Mouse (Mus musculus): ENCODE results near the gene Zbtb40. TPM values are rescaled to one million over a fixed set of nuclear protein-coding genes. Genes with fewer than 3 reads are reported as not detected.

Gene Zbtb40
- polyA plus RNA-seq, 1 experiment from 2014 or later = 1.0 TPM

- no peaks in the 10 kb centered on the region for H3K9me3 ChIP-seq (replicated peaks)
- H3K4me3 ChIP-seq (replicated peaks) = no peak overlapping the region
- WGBS (ENCODE audit: insufficient replicate concordance) = 42% methylated on average over 3 of the region's 3 CpGs
- no peaks in the 10 kb centered on the region for H3K4me1 ChIP-seq (replicated peaks)
- H3K4me2 ChIP-seq = no peak overlapping the region
- no peak overlapping the region for H3K9ac ChIP-seq
- H3K27ac ChIP-seq (replicated peaks) = no peak overlapping the region
- no peaks in the 10 kb centered on the region for H3K36me3 ChIP-seq (replicated peaks)
- H3K27me3 ChIP-seq = peaks cover 46% of the 10 kb centered on the region; the same call in 1 of the 2 replicates
- no peak for ATAC-seq (ENCODE audit: insufficient read depth)
Measured at GRCm38 (mm10) chr4:137054932-137055331, 6.3 kb upstream of the Zbtb40 start.

- H3K9me3 ChIP-seq (replicated peaks) = no peaks in the 10 kb centered on the region
- H3K4me1 ChIP-seq (replicated peaks) = peaks cover 4% of the 10 kb centered on the region
- no peak overlapping the region for H3K4me3 ChIP-seq (replicated peaks)
- H3K27ac ChIP-seq (replicated peaks) = no peak overlapping the region
- no peak overlapping the region for H3K9ac ChIP-seq
- WGBS (ENCODE audit: insufficient replicate concordance) = 61% methylated on average over 5 of the region's 5 CpGs
- no peaks in the 10 kb centered on the region for H3K36me3 ChIP-seq (replicated peaks)
- peaks cover 48% of the 10 kb centered on the region; the same call in 1 of the 2 replicates for H3K27me3 ChIP-seq
- ATAC-seq (ENCODE audit: insufficient read depth) = no peak
- H3K4me2 ChIP-seq = no peak overlapping the region
Measured at GRCm38 (mm10) chr4:137053810-137054209, 5.2 kb upstream of the Zbtb40 start.

GRCm38 (mm10) chr4:137047840-137048549, 606 bp downstream of the Zbtb40 start:
- Histone ChIP-seq H3K4me2 (peak overlapping the region; percentile 83), H3K27ac (replicated peaks) (peak overlapping the region; percentile 48; the same call in 1 of the 2 replicates), H3K4me1 (replicated peaks) (peaks cover 18% of the 10 kb centered on the region), H3K9me3 (replicated peaks) (no peaks in the 10 kb centered on the region), H3K4me3 (replicated peaks) (peak overlapping the region; percentile 88), H3K9ac (peak overlapping the region; percentile 70), H3K27me3 (peaks cover 29% of the 10 kb centered on the region; the same call in 1 of the 2 replicates), H3K36me3 (replicated peaks) (no peaks in the 10 kb centered on the region)
- peak; percentile 79 for ATAC-seq (ENCODE audit: insufficient read depth)
- WGBS (ENCODE audit: insufficient replicate concordance) = under 1% methylated on average over 52 of the region's 52 CpGs

GRCm38 (mm10) chr4:137046110-137046509, 2.5 kb downstream of the Zbtb40 start:
- H3K9me3 ChIP-seq (replicated peaks) = no peaks in the 10 kb centered on the region
- no peaks in the 10 kb centered on the region for H3K36me3 ChIP-seq (replicated peaks)
- H3K4me3 ChIP-seq (replicated peaks) = no peak overlapping the region
- no peak overlapping the region for H3K4me2 ChIP-seq
- no peak overlapping the region for H3K9ac ChIP-seq
- no peak overlapping the region for H3K27ac ChIP-seq (replicated peaks)
- H3K27me3 ChIP-seq = peaks cover 13% of the 10 kb centered on the region; the same call in 1 of the 2 replicates
- peaks cover 21% of the 10 kb centered on the region for H3K4me1 ChIP-seq (replicated peaks)
- 84% methylated on average over 5 of the region's 5 CpGs for WGBS (ENCODE audit: insufficient replicate concordance)
- no peak for ATAC-seq (ENCODE audit: insufficient read depth)

GRCm38 (mm10) chr4:137044516-137044915, 4.1 kb downstream of the Zbtb40 start:
- H3K27me3 ChIP-seq = no peaks in the 10 kb centered on the region
- ATAC-seq (ENCODE audit: insufficient read depth) = no peak
- H3K9me3 ChIP-seq (replicated peaks) = no peaks in the 10 kb centered on the region
- H3K4me3 ChIP-seq (replicated peaks) = no peak overlapping the region
- H3K36me3 ChIP-seq (replicated peaks) = no peaks in the 10 kb centered on the region
- H3K4me1 ChIP-seq (replicated peaks) = peaks cover 21% of the 10 kb centered on the region
- WGBS (ENCODE audit: insufficient replicate concordance) = 61% methylated on average over 5 of the region's 5 CpGs
- no peak overlapping the region for H3K4me2 ChIP-seq
- H3K9ac ChIP-seq = no peak overlapping the region
- no peak overlapping the region for H3K27ac ChIP-seq (replicated peaks)

- no peak for ATAC-seq (ENCODE audit: insufficient read depth)
- Histone ChIP-seq H3K4me2 (no peak overlapping the region), H3K27me3 (no peaks in the 10 kb centered on the region), H3K9me3 (replicated peaks) (no peaks in the 10 kb centered on the region), H3K4me3 (replicated peaks) (no peak overlapping the region), H3K4me1 (replicated peaks) (peaks cover 17% of the 10 kb centered on the region), H3K9ac (no peak overlapping the region), H3K27ac (replicated peaks) (no peak overlapping the region), H3K36me3 (replicated peaks) (no peaks in the 10 kb centered on the region)
- 72% methylated on average over 11 of the region's 11 CpGs for whole genome bisulfite sequencing (ENCODE audit: insufficient replicate concordance)
Measured at GRCm38 (mm10) chr4:137043799-137044198, 4.8 kb downstream of the Zbtb40 start.

- H3K36me3 ChIP-seq (replicated peaks) = no peaks in the 10 kb centered on the region
- ATAC-seq (ENCODE audit: insufficient read depth) = no peak
- H3K4me1 ChIP-seq (replicated peaks) = peaks cover 3% of the 10 kb centered on the region
- H3K4me3 ChIP-seq (replicated peaks) = no peak overlapping the region
- H3K27ac ChIP-seq (replicated peaks) = no peak overlapping the region
- no peak overlapping the region for H3K9ac ChIP-seq
- H3K27me3 ChIP-seq = no peaks in the 10 kb centered on the region
- 79% methylated on average over 8 of the region's 8 CpGs for WGBS (ENCODE audit: insufficient replicate concordance)
- H3K9me3 ChIP-seq (replicated peaks) = no peaks in the 10 kb centered on the region
- H3K4me2 ChIP-seq = no peak overlapping the region
Measured at GRCm38 (mm10) chr4:137042039-137042438, 6.6 kb downstream of the Zbtb40 start.

- Histone ChIP-seq H3K4me3 (replicated peaks) (no peak overlapping the region), H3K36me3 (replicated peaks) (no peaks in the 10 kb centered on the region), H3K9ac (no peak overlapping the region), H3K27me3 (no peaks in the 10 kb centered on the region), H3K9me3 (replicated peaks) (no peaks in the 10 kb centered on the region), H3K4me2 (no peak overlapping the region), H3K4me1 (replicated peaks) (peaks cover 3% of the 10 kb centered on the region), H3K27ac (replicated peaks) (no peak overlapping the region)
- 71% methylated on average over 10 of the region's 10 CpGs for WGBS (ENCODE audit: insufficient replicate concordance)
- no peak for ATAC-seq (ENCODE audit: insufficient read depth)
Measured at GRCm38 (mm10) chr4:137041161-137041621, 7.4 kb downstream of the Zbtb40 start.

- Histone ChIP-seq H3K4me2 (no peak overlapping the region), H3K4me3 (replicated peaks) (no peak overlapping the region), H3K36me3 (replicated peaks) (no peaks in the 10 kb centered on the region), H3K9ac (no peak overlapping the region), H3K4me1 (replicated peaks) (peaks cover 3% of the 10 kb centered on the region), H3K27ac (replicated peaks) (no peak overlapping the region), H3K9me3 (replicated peaks) (no peaks in the 10 kb centered on the region), H3K27me3 (no peaks in the 10 kb centered on the region)
- WGBS (ENCODE audit: insufficient replicate concordance) = 78% methylated on average over 7 of the region's 7 CpGs
- ATAC-seq (ENCODE audit: insufficient read depth) = no peak
Measured at GRCm38 (mm10) chr4:137039441-137039840, 9.2 kb downstream of the Zbtb40 start.

GRCm38 (mm10) chr4:137038501-137038900, 10.1 kb downstream of the Zbtb40 start:
- no peaks in the 10 kb centered on the region for H3K36me3 ChIP-seq (replicated peaks)
- ATAC-seq (ENCODE audit: insufficient read depth) = no peak
- H3K4me2 ChIP-seq = no peak overlapping the region
- no peak overlapping the region for H3K4me3 ChIP-seq (replicated peaks)
- H3K4me1 ChIP-seq (replicated peaks) = peaks cover 3% of the 10 kb centered on the region
- 73% methylated on average over 3 of the region's 3 CpGs for WGBS (ENCODE audit: insufficient replicate concordance)
- H3K9me3 ChIP-seq (replicated peaks) = no peaks in the 10 kb centered on the region
- no peak overlapping the region for H3K27ac ChIP-seq (replicated peaks)
- H3K9ac ChIP-seq = no peak overlapping the region
- no peaks in the 10 kb centered on the region for H3K27me3 ChIP-seq

GRCm38 (mm10) chr4:137038096-137038495, 10.5 kb downstream of the Zbtb40 start:
- no peak for ATAC-seq (ENCODE audit: insufficient read depth)
- no peak overlapping the region for H3K4me2 ChIP-seq
- H3K4me1 ChIP-seq (replicated peaks) = peaks cover 3% of the 10 kb centered on the region
- H3K4me3 ChIP-seq (replicated peaks) = no peak overlapping the region
- whole genome bisulfite sequencing (ENCODE audit: insufficient replicate concordance) = 67% methylated on average over 8 of the region's 8 CpGs
- no peak overlapping the region for H3K27ac ChIP-seq (replicated peaks)
- H3K27me3 ChIP-seq = no peaks in the 10 kb centered on the region
- no peaks in the 10 kb centered on the region for H3K9me3 ChIP-seq (replicated peaks)
- H3K36me3 ChIP-seq (replicated peaks) = no peaks in the 10 kb centered on the region
- no peak overlapping the region for H3K9ac ChIP-seq
